Mouse (Mus musculus) myocyte (in vitro differentiated cells): Measurements from ENCODE around the gene Rorc. TPM values are rescaled to one million over a fixed set of nuclear protein-coding genes. Genes with fewer than 3 reads are reported as not detected.

Experiments used
- H3K27me3 ChIP-seq: one replicate; pipeline ENCODE4 v1.6.1; 2011; ENCODE audit not compliant: control insufficient read depth, insufficient read depth, insufficient read length
- H3K36me3 ChIP-seq: one replicate; pipeline ENCODE4 v1.6.1; 2011; ENCODE audit not compliant: control insufficient read depth, insufficient read depth
- H3K4me2 ChIP-seq: one replicate; pipeline ENCODE4 v1.6.1; 2011; ENCODE audit warnings: low read depth, control low read depth
- H3K4me3 ChIP-seq: one replicate; pipeline ENCODE4 v1.5.1; 2011; ENCODE audit warnings: mild to moderate bottlenecking, control low read depth, moderate library complexity
- H3K79me2 ChIP-seq: one replicate; pipeline ENCODE4 v1.6.1; 2011; ENCODE audit not compliant: control insufficient read depth, insufficient read depth
- H3ac ChIP-seq: one replicate; pipeline ENCODE4 v1.6.1; 2011; ENCODE audit not compliant: control insufficient read depth, insufficient read length
- CEBPB ChIP-seq: IDR thresholded peaks from 2 replicates; pipeline ENCODE4 v1.6.1; 2011; ENCODE audit warnings: mild to moderate bottlenecking, moderate library complexity; ENCODE audit not compliant: poor library complexity, insufficient read depth, severe bottlenecking
- E2F4 ChIP-seq: IDR thresholded peaks from one replicate; pipeline ENCODE4 v1.6.1; 2011; ENCODE audit warnings: mild to moderate bottlenecking, control low read depth, moderate library complexity; ENCODE audit not compliant: insufficient read depth
- MAX ChIP-seq: IDR thresholded peaks from one replicate; pipeline ENCODE4 v1.6.1; 2011; ENCODE audit warnings: low read depth, mild to moderate bottlenecking, control low read depth
- MYOD1 ChIP-seq, 3 experiments: IDR thresholded peaks; one replicate each; pipeline ENCODE4 v1.6.1; 2011; ENCODE audit warnings: control low read depth in 2 of 3, low read depth in 2 of 3, mild to moderate bottlenecking in 2 of 3, moderate library complexity in 1 of 3; ENCODE audit not compliant: insufficient read length in 2 of 3, control insufficient read depth in 1 of 3
- MYOG ChIP-seq, 3 experiments: IDR thresholded peaks; one replicate each; pipeline ENCODE4 v1.6.1; 2011; ENCODE audit warnings: control low read depth in 2 of 3, low read depth in 2 of 3, mild to moderate bottlenecking in 2 of 3; ENCODE audit not compliant: insufficient read length in 2 of 3, control insufficient read depth in 1 of 3, insufficient read depth in 1 of 3
- POLR2A ChIP-seq: IDR thresholded peaks from one replicate; pipeline ENCODE4 v1.6.1; 2011; ENCODE audit warnings: low read depth, mild to moderate bottlenecking, control low read depth, moderate library complexity; ENCODE audit not compliant: insufficient read length
- POLR2AphosphoS2 ChIP-seq: IDR thresholded peaks from one replicate; pipeline ENCODE4 v1.6.1; 2011; ENCODE audit warnings: low read depth, control low read depth; ENCODE audit not compliant: insufficient read length
- REST ChIP-seq: IDR thresholded peaks from one replicate; pipeline ENCODE4 v1.6.1; 2011; ENCODE audit warnings: mild to moderate bottlenecking, control low read depth, moderate library complexity; ENCODE audit not compliant: insufficient read depth, insufficient read length
- SRF ChIP-seq: IDR thresholded peaks from one replicate; pipeline ENCODE4 v1.6.1; 2011; ENCODE audit warnings: low read depth; ENCODE audit not compliant: control insufficient read depth, insufficient read length
- TCF12 ChIP-seq: IDR thresholded peaks from one replicate; pipeline ENCODE4 v1.6.1; 2011; ENCODE audit warnings: mild to moderate bottlenecking, control low read depth; ENCODE audit not compliant: poor library complexity, insufficient read depth, severe bottlenecking
- TCF3 ChIP-seq: IDR thresholded peaks from one replicate; pipeline ENCODE4 v1.6.1; 2011; ENCODE audit warnings: low read depth, control low read depth; ENCODE audit not compliant: insufficient read length
- USF1 ChIP-seq: IDR thresholded peaks from one replicate; pipeline ENCODE4 v1.6.1; 2011; ENCODE audit warnings: low read depth, mild to moderate bottlenecking, control low read depth, moderate library complexity
- polyA plus RNA-seq: library from polyadenylated mRNA; unstranded; fragments of >200 nt; fragmentation: generic; extraction: Trizol; gene quantifications from one replicate; pipeline ENCODE4 v1.2.1, GENCODE M21; 2012; ENCODE audit warnings: missing spikeins

Rorc gene
- polyA plus RNA-seq, 1 experiment: 0.26 TPM

GRCm38 (mm10) chr3:94362138-94362537 is 10.5 kb upstream of the Rorc start, which contains the start of gene C2cd4d:
Gene C2cd4d (plus strand): TSS chr3:94362438.
- no peak within 1 kb of the TSS for H3K4me3 ChIP-seq
- H3K4me2 ChIP-seq: no peak within 1 kb of the TSS
- peaks cover 10% of the 10 kb centered on the region for H3K27me3 ChIP-seq
- H3K36me3 ChIP-seq: no peaks in the 10 kb centered on the region
- TF ChIP-seq MYOG (IDR thresholded peaks at IDR 0.05; ENCODE audit: control insufficient read depth in 1 of 3, insufficient read depth in 1 of 3, insufficient read length in 2 of 3, low read depth in 2 of 3) (no peak), SRF (no peak), MAX (no peak)
- H3K79me2 ChIP-seq: no peaks in the 10 kb centered on the region
- no peak within 1 kb of the TSS for H3ac ChIP-seq

DNA sequence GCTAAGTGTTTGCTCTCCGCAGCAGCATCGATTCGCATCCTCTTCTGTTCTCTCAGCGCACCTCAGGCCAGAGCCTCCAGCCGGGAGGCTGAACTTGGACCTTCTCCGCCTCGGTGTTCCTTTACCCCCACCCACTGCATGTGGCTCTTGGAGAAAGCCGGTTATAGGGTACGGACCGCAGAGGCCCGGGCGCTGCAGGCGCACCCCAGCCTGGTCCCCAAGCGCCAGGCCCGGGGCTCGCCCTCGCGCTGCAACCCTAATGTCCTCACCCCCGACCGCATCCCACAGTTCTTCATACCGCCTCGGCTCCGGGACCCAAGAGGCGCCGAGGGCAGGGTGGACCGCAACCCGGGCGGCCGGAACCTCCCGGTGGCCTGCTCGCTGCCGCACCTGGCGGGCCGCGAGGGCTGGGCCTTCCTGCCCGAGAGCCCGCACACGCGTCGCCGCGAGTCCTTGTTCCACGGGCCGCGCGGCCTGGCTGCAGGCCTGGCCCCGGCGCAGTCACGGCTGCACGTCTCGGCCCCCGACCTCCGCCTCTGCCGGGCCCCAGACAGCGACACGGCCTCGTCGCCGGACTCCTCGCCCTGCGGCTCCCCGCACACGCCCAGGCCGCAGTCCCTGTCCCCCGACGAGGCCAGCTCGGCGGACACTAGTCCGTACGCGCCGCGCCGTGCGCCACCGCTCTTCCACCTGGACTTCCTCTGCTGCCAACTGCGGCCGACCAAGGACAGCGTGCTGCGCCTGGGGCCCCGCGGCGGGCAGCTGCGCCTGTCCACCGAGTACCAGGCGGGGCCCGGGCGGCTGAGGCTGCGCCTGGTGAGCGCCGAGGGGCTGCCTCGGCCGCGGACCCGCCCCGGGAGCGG is 9.1 kb upstream of the Rorc start:
- peaks cover 10% of the 10 kb centered on the region for H3K27me3 ChIP-seq
- H3K4me3 ChIP-seq: no peak overlapping the region

DNA sequence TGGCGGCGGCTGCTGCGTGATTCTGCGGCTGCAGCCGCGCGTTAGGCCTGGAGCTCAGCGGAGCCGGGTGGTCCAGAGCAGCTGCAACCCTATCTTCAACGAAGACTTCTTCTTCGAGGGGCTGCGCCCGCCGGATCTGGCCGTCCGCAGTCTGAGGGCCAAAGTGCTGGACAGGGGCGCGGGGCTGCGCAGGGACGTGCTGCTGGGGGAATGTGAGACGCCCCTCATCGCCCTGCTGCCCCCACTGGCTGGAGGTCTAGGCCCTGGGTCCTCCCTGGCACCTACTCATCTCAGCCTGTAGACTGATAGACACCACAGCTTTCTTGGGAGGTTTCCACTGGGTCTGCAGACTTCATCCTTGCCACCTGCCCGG is 8.5 kb upstream of the Rorc start:
- TF ChIP-seq TCF12 (no peak), REST (no peak), CEBPB (no peak), MYOG (IDR thresholded peaks at IDR 0.05; ENCODE audit: control insufficient read depth in 1 of 3, insufficient read depth in 1 of 3, insufficient read length in 2 of 3, low read depth in 2 of 3) (no peak), SRF (no peak), MYOD1 (IDR thresholded peaks at IDR 0.05; ENCODE audit: control insufficient read depth in 1 of 3, insufficient read length in 2 of 3, low read depth in 2 of 3) (no peak), MAX (no peak), E2F4 (no peak), POLR2A (no peak), TCF3 (no peak), USF1 (no peak), POLR2AphosphoS2 (no peak)

More for the DNA sequence above, 9.1 kb upstream of the Rorc start:
- TF ChIP-seq REST: no peak
- no peak for TF ChIP-seq POLR2A
- no peak for TF ChIP-seq TCF12
- no peak for TF ChIP-seq CEBPB
- TF ChIP-seq MAX: no peak
- no peak for TF ChIP-seq POLR2AphosphoS2
- TF ChIP-seq MYOG (IDR thresholded peaks at IDR 0.05; ENCODE audit: control insufficient read depth in 1 of 3, insufficient read depth in 1 of 3, insufficient read length in 2 of 3, low read depth in 2 of 3): no peak
- TF ChIP-seq SRF: no peak
- no peak for TF ChIP-seq MYOD1 (IDR thresholded peaks at IDR 0.05; ENCODE audit: control insufficient read depth in 1 of 3, insufficient read length in 2 of 3, low read depth in 2 of 3)
- TF ChIP-seq TCF3: no peak
- no peak for TF ChIP-seq USF1
- TF ChIP-seq E2F4: no peak
- Histone ChIP-seq H3K36me3 (no peaks in the 10 kb centered on the region), H3ac (no peak overlapping the region), H3K79me2 (no peaks in the 10 kb centered on the region), H3K4me2 (no peak overlapping the region)

DNA sequence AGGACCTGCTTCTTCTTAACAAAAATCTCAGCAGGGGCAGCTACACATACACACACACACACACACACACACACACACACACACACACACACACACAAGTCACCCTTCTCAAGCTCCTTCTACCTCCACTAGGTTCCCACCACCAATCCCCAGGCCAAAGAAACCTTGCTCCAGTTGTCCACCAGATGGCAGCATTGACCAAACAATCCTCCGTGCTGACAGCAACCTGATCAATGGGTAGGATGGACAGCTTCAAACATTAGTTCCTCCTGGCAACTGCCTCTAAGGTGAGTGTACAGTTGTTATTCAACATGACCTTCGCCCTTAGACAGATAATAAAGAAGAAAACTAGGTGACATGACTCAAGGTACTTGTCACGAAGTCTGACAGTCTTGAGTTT is 5.8 kb upstream of the Rorc start:
- H3K79me2 ChIP-seq: no peaks in the 10 kb centered on the region
- H3K4me2 ChIP-seq: no peak overlapping the region
- no peak overlapping the region for H3K4me3 ChIP-seq
- no peak overlapping the region for H3ac ChIP-seq
- no peaks in the 10 kb centered on the region for H3K36me3 ChIP-seq
- TF ChIP-seq MYOG (IDR thresholded peaks at IDR 0.05; ENCODE audit: control insufficient read depth in 1 of 3, insufficient read depth in 1 of 3, insufficient read length in 2 of 3, low read depth in 2 of 3): no peak
- no peak for TF ChIP-seq SRF
- no peak for TF ChIP-seq REST
- TF ChIP-seq CEBPB: no peak
- H3K27me3 ChIP-seq: peaks cover 10% of the 10 kb centered on the region

More for the DNA sequence above, 8.5 kb upstream of the Rorc start:
- Histone ChIP-seq H3K79me2 (no peaks in the 10 kb centered on the region), H3K4me3 (no peak overlapping the region), H3K4me2 (no peak overlapping the region), H3K27me3 (peaks cover 10% of the 10 kb centered on the region), H3K36me3 (no peaks in the 10 kb centered on the region), H3ac (no peak overlapping the region)

DNA sequence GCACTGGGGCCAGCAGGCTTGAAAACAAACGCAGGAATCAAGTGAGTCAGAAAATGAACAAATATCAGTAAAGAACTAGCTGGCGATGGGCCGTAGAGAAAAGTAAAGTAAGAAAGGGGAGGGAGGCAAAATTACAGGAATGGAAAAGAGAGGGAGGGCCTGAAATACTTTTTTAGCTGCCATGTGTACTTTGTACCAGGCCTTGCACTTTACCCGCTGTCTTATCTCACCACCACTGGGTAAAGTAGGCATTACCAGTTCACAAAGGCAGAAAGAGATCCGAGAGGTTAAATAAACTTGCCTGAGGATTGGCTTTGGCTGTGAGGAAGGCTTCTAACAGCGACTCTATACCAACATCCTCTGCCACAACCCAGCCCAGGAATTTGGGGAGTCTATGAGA is 5.1 kb upstream of the Rorc start:
- H3K4me3 ChIP-seq: no peak overlapping the region
- H3ac ChIP-seq: no peak overlapping the region
- H3K36me3 ChIP-seq: no peaks in the 10 kb centered on the region
- TF ChIP-seq SRF: no peak
- TF ChIP-seq CEBPB: no peak
- no peak for TF ChIP-seq REST
- TF ChIP-seq MAX: no peak
- TF ChIP-seq TCF12: no peak
- no peak for TF ChIP-seq USF1
- no peak for TF ChIP-seq POLR2A
- TF ChIP-seq E2F4: no peak
- TF ChIP-seq POLR2AphosphoS2: no peak
- no peak for TF ChIP-seq TCF3
- TF ChIP-seq MYOG (IDR thresholded peaks at IDR 0.05; ENCODE audit: control insufficient read depth in 1 of 3, insufficient read depth in 1 of 3, insufficient read length in 2 of 3, low read depth in 2 of 3): no peak
- no peak for TF ChIP-seq MYOD1 (IDR thresholded peaks at IDR 0.05; ENCODE audit: control insufficient read depth in 1 of 3, insufficient read length in 2 of 3, low read depth in 2 of 3)
- peaks cover 10% of the 10 kb centered on the region for H3K27me3 ChIP-seq
- H3K4me2 ChIP-seq: no peak overlapping the region
- H3K79me2 ChIP-seq: no peaks in the 10 kb centered on the region
